Mouse (Mus musculus) megakaryocyte-erythroid progenitor cell, adult 5 weeks (primary cell): Measurements from ENCODE around the gene Hic2. TPM values are rescaled to one million over a fixed set of nuclear protein-coding genes. Genes with fewer than 3 reads are reported as not detected.

ENCODE experiments used
- polyA plus RNA-seq: library from polyadenylated mRNA; stranded (reverse); fragments of >175 nt; gene quantifications from 2 replicates; pipeline ENCODE4 v1.2.3, GENCODE M21; 2012

The Hic2 gene
- 5.5 and 7.6 TPM in 2 replicates for polyA plus RNA-seq

DNA sequence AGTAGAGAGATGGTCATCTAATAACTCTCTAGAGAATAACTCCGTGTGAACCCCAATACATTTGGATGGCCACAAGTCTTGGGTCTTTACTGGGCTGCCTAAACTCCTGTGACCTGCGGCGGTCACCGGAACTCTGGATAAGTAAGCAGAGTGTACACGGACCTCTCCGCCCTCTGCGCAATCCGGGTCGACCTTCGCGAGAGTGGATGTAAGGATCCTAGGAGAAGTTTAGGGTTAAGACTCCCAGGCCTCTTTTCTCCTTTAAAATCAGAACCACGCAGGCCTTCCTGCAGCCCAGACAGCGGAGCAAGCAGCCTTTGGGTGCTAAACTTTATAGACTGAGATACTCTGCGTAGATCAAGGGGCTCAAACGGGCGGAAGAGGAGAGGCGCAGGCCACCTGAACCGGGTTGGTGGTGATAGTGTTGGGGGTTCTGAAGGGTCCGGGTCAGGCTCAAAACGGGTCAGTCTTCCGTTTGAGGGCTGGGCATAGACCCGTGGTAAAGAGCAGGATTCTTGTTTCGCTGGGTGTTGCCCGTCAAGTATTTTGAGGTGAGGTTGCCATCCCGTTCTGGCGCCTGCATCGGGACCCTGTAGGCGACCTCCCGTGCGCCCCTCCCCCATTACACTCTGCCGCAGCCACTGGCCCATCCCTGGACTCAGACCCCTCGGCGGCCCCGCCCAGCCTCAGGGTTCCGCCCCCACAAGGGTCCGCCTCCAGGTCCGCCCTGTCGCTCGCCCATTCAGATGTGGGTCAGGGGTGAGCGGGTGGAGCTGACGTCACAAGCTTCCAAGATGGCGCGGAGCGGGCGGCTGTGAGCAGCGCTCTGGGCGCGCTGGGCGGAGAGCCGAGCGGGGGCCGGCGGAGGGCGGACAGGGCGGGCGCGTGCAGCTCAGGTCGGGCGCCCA lies at the start of gene Hic2:
Gene Hic2, plus strand, starts transcription at position 779 of the 908 bp plus-strand sequence.

DNA sequence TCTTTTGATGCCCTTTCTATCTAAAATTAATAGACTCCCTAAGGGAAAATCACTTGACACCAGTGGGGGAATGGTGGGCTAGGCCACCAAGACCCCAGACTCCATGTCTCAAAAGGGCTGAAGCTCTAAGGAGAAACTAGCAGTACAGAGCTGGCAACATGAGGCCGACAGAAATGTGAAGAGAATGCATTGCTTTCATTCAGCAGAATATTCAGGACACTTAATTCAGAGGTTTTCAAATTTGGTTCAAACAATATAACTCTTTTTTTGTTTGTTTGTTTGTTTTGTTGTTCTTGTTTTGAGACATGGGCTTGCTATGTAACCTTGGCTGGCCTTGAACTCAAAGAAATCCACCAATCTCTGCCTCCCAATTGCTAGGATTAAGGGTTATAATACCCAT lies 30.8 kb upstream of the Hic2 start, which contains the start of gene Ube2l3:
Gene Ube2l3, minus strand, starts transcription at position 101 of the 400 bp plus-strand sequence.

DNA sequence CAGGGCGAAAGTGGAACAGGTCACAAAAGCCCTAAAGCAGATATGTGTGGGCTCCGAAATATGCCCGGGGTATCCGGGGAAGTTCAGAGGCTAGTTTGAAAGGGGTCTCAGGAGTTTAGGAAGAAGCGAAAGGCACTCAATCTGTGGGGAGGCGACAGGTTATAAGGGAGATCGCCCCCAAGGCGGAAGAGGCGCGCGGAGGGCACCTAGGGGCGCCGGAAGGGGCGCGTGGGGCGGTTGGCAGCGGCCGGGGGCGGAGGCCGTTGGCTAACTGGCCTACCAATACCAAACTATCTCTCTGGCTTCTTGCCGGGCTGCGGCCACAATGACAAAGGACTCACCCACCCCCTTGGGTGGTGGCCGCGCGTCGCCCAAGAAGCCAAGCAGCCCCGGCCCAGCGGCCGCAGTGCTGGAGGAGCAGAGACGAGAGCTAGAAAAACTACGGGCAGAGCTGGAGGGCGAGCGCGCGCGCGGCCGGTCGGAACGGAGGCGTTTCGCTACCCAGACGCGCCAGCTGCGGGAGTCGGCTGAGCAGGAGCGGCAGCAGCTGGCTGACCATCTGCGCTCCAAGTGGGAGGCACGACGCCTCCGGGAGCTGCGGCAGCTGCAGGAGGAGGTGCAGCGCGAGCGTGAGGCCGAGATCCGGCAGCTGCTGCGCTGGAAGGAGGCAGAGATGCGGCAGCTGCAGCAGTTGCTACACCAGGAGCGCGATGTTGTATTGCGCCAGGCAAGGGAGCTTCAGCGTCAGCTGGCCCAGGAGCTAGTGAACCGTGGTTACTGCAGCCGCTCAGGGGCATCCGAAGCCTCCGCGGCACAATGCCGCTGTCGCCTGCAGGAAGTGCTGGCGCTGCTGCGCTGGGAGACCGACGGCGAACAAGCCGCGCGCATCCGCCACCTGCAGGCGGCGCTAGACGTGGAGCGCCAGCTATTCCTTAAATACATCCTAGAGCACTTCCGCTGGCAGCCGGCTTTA lies 24.7 kb upstream of the Hic2 start, which contains the start of gene Rimbp3:
Gene Rimbp3, plus strand, starts transcription at position 215 of the 973 bp plus-strand sequence.

GRCm38 (mm10) chr16:17275721-17276120 lies 42.3 kb downstream of the Hic2 start, which contains the start of gene Tmem191c:
Tmem191c (plus strand) TSS chr16:17276077.

Other genes with a start within 250 kb of the Hic2 start
- 1.1 and 1.8 TPM in 2 replicates for gene Ypel1, start 163.9 kb upstream of the Hic2 start, polyA plus RNA-seq
- gene Ppil2, start 122.3 kb upstream of the Hic2 start, polyA plus RNA-seq: 62.2 and 70.3 TPM in 2 replicates
- 17.4 and 21.5 TPM in 2 replicates for gene 2610318N02Rik, start 108.4 kb upstream of the Hic2 start, polyA plus RNA-seq
- gene Sdf2l1, start 101.2 kb upstream of the Hic2 start, polyA plus RNA-seq: 372 and 512 TPM in 2 replicates
- gene Ydjc, start 89.0 kb upstream of the Hic2 start, polyA plus RNA-seq: 53.3 and 57.2 TPM in 2 replicates
- gene Ccdc116, start 86.3 kb upstream of the Hic2 start, polyA plus RNA-seq: 2.6 and 3.2 TPM in 2 replicates
- 80.5 and 87.5 TPM in 2 replicates for gene Ube2l3, start 30.9 kb upstream of the Hic2 start, polyA plus RNA-seq
- gene Rimbp3, start 25.0 kb upstream of the Hic2 start, polyA plus RNA-seq: 0.18 and 0.25 TPM in 2 replicates
- 18.3 and 31.9 TPM in 2 replicates for gene Tmem191c, start 42.5 kb downstream of the Hic2 start, polyA plus RNA-seq
- gene Serpind1, start 97.8 kb downstream of the Hic2 start, polyA plus RNA-seq: not detected in 2 replicates
- gene Snap29, start 172.4 kb downstream of the Hic2 start, polyA plus RNA-seq: 3.4 and 4.4 TPM in 2 replicates
- 25.8 and 26.5 TPM in 2 replicates for gene Pi4ka, start 172.7 kb downstream of the Hic2 start, polyA plus RNA-seq
- gene Crkl, start 218.4 kb downstream of the Hic2 start, polyA plus RNA-seq: 23.0 and 23.5 TPM in 2 replicates